Comparison of ENCODE assay signal across 23 mouse cellular contexts in genomic region chr15:87290987-87291529, GRCm38 (mm10).
"Had no signal": no experiment of that assay in that cellular context is flagged by ENCODE, and none has a peak within 500 bp of the region (broad histone marks: within the 10 kb centered on the region; RNA-seq: fewer than 3 reads in every experiment).

No protein-coding gene starts in this region.

- H3K27ac ChIP-seq: heart, adult 2 months; heart, embryonic 13.5 days; heart, embryonic 15.5 days; hindbrain, embryonic 13.5 days; hindbrain, embryonic 15.5 days; hindbrain, postnatal 0 days; limb, embryonic 13.5 days; limb, embryonic 15.5 days; liver, embryonic 12.5 days; liver, embryonic 14.5 days had no signal

- H3K36me3 ChIP-seq: heart, embryonic 13.5 days; heart, embryonic 15.5 days; hindbrain, embryonic 13.5 days; hindbrain, embryonic 15.5 days; limb, embryonic 13.5 days; limb, embryonic 15.5 days; liver, embryonic 12.5 days had no signal

- H3K4me3 ChIP-seq: heart, adult 2 months; heart, embryonic 13.5 days; heart, embryonic 15.5 days; hindbrain, embryonic 13.5 days; hindbrain, embryonic 15.5 days; limb, embryonic 13.5 days; limb, embryonic 15.5 days; liver, embryonic 12.5 days had no signal

- H3K9ac ChIP-seq: forebrain, postnatal 0 days; heart, embryonic 13.5 days; heart, embryonic 15.5 days; hindbrain, embryonic 13.5 days; hindbrain, embryonic 15.5 days; limb, embryonic 13.5 days; limb, embryonic 15.5 days; liver, embryonic 12.5 days; liver, embryonic 14.5 days had no signal

- H3K9me3 ChIP-seq: heart, embryonic 13.5 days; heart, embryonic 15.5 days; hindbrain, embryonic 13.5 days; hindbrain, embryonic 15.5 days; limb, embryonic 13.5 days; limb, embryonic 15.5 days had no signal

- ATAC-seq: forebrain, postnatal 0 days; hindbrain, postnatal 0 days; intestine, embryonic 16.5 days; liver, embryonic 12.5 days had no signal

- H3K4me2 ChIP-seq: heart, embryonic 11.5 days; heart, embryonic 13.5 days; heart, embryonic 15.5 days; hindbrain, embryonic 13.5 days; hindbrain, embryonic 15.5 days; limb, embryonic 13.5 days; limb, embryonic 15.5 days; liver, embryonic 12.5 days had no signal

- H3K27me3 ChIP-seq: heart, embryonic 13.5 days; heart, embryonic 15.5 days; hindbrain, embryonic 13.5 days; hindbrain, embryonic 15.5 days; limb, embryonic 13.5 days; limb, embryonic 15.5 days; liver, embryonic 12.5 days had no signal

- DNase-seq: forebrain, postnatal 0 days; gastrocnemius, postnatal 14 days; gastrocnemius, postnatal 36 days; heart, adult 2 months; heart, postnatal 14 days; heart, postnatal 36 days; kidney, adult 11 months; kidney, adult 2 months; kidney, postnatal 10 days; layer of hippocampus, adult 9-11 months; layer of hippocampus, postnatal 36 days; left cerebral cortex, postnatal 4 days had no signal

- H3K4me1 ChIP-seq: heart, embryonic 13.5 days; heart, embryonic 15.5 days; hindbrain, embryonic 13.5 days; hindbrain, embryonic 15.5 days; limb, embryonic 13.5 days; limb, embryonic 15.5 days; liver, embryonic 12.5 days had no signal
